Mouse (Mus musculus) urinary bladder, adult 18-20 months (tissue): ENCODE results near the gene Nelfcd.

Experiments
- DNase-seq, 2 experiments: peaks; one replicate each; pipeline ENCODE4 v3.0.0; 2022; ENCODE audit warnings: low spot score in 2 of 2, mixed read lengths in 2 of 2

Nelfcd gene

DNA sequence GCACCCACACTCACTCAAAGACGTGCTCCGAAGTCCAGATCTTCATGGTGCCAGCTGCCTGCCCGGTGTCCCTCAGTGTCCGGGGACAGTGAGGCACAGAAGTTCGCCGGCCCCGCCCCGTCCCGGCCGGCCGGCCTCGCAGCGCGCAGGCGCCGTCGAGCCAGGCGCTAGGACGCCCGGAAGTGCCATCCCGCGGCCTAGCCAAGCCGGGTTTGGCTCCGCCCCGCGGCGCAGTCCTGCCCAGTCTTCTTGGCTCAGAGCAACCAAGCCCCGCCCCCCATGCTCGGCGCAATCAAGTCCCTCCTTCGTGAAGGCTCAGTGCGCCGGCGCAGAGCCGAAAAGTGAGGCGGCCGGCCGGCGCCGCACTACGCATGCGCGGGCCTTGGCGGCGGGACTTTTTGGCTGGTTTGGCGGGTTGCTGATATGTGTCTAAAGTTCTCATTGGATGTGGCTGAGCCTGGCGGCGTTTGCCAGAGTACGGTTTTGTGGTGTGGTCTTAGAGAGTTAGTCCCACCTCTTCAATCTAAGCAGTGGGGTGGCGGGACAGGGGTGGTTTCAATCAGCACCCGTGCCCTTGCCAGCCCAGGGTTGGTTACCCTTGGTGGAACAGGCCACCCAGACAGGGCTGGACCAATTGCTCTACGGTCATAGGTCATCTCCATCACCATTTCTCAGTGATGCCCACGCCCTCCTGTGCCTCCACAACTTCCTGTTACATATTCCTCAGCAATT lies 57.4 kb downstream of the Nelfcd start, which contains the start of gene Prelid3b:
Gene Prelid3b (minus strand): TSS at position 264 of the 732 bp plus-strand sequence.
- DNase-seq: peak; percentile 95 to 99

DNA sequence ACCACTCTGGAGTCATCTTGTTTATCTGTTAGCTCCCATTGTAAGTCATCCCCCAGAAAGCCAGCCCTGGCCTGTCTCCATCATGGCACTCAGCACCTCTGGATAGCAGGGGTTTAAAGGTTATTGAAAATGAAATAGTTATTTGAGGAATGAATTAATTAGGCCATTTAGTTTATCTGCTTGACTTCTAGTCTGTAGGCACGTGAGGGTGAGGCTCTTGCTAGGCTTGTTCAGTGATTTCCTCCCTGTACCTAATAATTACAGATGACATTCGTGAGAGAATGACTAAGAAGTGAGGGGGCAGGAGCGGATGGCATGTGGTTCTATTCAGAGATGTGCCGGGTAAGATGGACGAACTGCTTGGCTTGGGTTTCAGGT lies 57.9 kb downstream of the Nelfcd start:
- no peak for DNase-seq
